Mouse (Mus musculus): ENCODE measurements around the gene Ren1.

- no peak for TF ChIP-seq CTCF (IDR thresholded peaks at IDR 0.05; ENCODE audit: insufficient read depth, low read depth, low read length)
- no peak for TF ChIP-seq POLR2A (IDR thresholded peaks at IDR 0.05; ENCODE audit: insufficient read depth, low read depth, low read length)
These were observed 23.2 kb upstream of the Ren1 start for GRCm38 (mm10) chr1:133327094-133327493.
